ENCODE assay signal across 9 mouse cellular contexts in the genomic region with DNA sequence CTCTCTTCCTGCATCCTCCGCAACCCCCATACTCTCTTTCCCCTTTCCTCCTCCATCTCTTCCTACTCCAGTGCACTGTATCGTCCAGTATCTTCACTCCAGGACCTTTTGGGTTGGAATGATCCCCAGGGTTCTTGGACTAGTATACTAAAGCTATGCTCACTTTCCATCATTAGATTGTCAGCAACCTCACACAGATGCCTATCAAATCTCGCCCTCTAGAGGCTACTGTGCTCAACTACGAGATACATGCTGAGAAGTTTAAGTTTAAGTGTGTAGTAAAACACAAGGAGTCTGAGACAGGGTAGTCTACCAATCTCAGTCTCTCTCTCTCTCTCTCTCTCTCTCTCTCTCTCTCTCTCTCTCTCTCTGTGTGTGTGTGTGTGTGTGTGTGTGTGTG.
A peak's percentile ranks its signal among the peaks of the same experiment; 100 is the strongest.
DNase-seq lines count a peak whose midpoint lies in the region; ATAC-seq and TF ChIP-seq lines count a peak whose summit lies in the region.
"Had no signal": no experiment of that assay in that cellular context is flagged by ENCODE, and none has a peak within 500 bp of the region (broad histone marks: within the 10 kb centered on the region; RNA-seq: fewer than 3 reads in every experiment).

No protein-coding gene starts in this region.

- H3K4me2 ChIP-seq in liver, postnatal 0 days (ENCODE audit: low read depth, low read length), result no peak overlapping the region
- H3K4me2 ChIP-seq in liver, embryonic 12.5 days, result no peak overlapping the region
- no peak overlapping the region for H3K4me2 ChIP-seq in limb, embryonic 13.5 days (replicated peaks)
- H3K4me2 ChIP-seq: lung, embryonic 15.5 days had no signal

- H3K9me3 ChIP-seq in liver, postnatal 0 days (ENCODE audit: low read length), result no peaks in the 10 kb centered on the region
- no peaks in the 10 kb centered on the region for H3K9me3 ChIP-seq in liver, embryonic 12.5 days (replicated peaks)
- no peaks in the 10 kb centered on the region for H3K9me3 ChIP-seq in limb, embryonic 13.5 days
- H3K9me3 ChIP-seq: lung, embryonic 15.5 days had no signal

- peak; percentile 81 for ATAC-seq in frontal cortex, adult (ENCODE audit: low TSS enrichment)
- ATAC-seq in liver, postnatal 0 days, result no peak
- ATAC-seq in liver, embryonic 12.5 days, result no peak
- ATAC-seq in limb, embryonic 13.5 days (ENCODE audit: low FRiP score, low read depth), result 0 out of 2 replicates have a peak, but pooled peaks have one; percentile 15
- no peak for ATAC-seq in megakaryocyte-erythroid progenitor cell, adult 5-6 weeks (replicated peaks; ENCODE audit: low FRiP score, low TSS enrichment, poor library complexity, severe bottlenecking)

- H3K27me3 ChIP-seq in liver, postnatal 0 days (ENCODE audit: insufficient read depth, low read length), result no peaks in the 10 kb centered on the region
- H3K27me3 ChIP-seq in liver, embryonic 12.5 days (replicated peaks), result no peaks in the 10 kb centered on the region
- no peaks in the 10 kb centered on the region for H3K27me3 ChIP-seq in limb, embryonic 13.5 days
- H3K27me3 ChIP-seq: lung, embryonic 15.5 days had no signal

- no peak overlapping the region for H3K27ac ChIP-seq in liver, postnatal 0 days (ENCODE audit: low read depth)
- no peak overlapping the region for H3K27ac ChIP-seq in liver, embryonic 12.5 days
- H3K27ac ChIP-seq in limb, embryonic 13.5 days, result no peak overlapping the region
- H3K27ac ChIP-seq: lung, embryonic 15.5 days had no signal

- DNase-seq in frontal cortex, postnatal 36 days (ENCODE audit: low spot score in 2 of 2), result no peak
- no peak for DNase-seq in liver, postnatal 0 days
- DNase-seq in cerebellum, adult 9-10 months, result peak; percentile 39
- DNase-seq in heart, postnatal 36 days, result no peak

- H3K36me3 ChIP-seq in liver, postnatal 0 days (replicated peaks; ENCODE audit: insufficient read depth, low read length), result no peaks in the 10 kb centered on the region
- H3K36me3 ChIP-seq in liver, embryonic 12.5 days, result no peaks in the 10 kb centered on the region
- H3K36me3 ChIP-seq in limb, embryonic 13.5 days, result no peaks in the 10 kb centered on the region
- H3K36me3 ChIP-seq: lung, embryonic 15.5 days had no signal

- intact Hi-C loops in heart, postnatal 36 days (cut with DNase I), result no loop called here

- H3K4me3 ChIP-seq in liver, postnatal 0 days (ENCODE audit: low read depth, low read length), result no peak overlapping the region
- H3K4me3 ChIP-seq in liver, embryonic 12.5 days, result no peak overlapping the region
- no peak overlapping the region for H3K4me3 ChIP-seq in limb, embryonic 13.5 days
- H3K4me3 ChIP-seq: lung, embryonic 15.5 days had no signal

- TF ChIP-seq CTCF in liver, postnatal 0 days (IDR thresholded peaks at IDR 0.05; ENCODE audit: low read depth), result peak; percentile 28

- no peak for TF ChIP-seq EP300 in liver, postnatal 0 days (IDR thresholded peaks at IDR 0.05; ENCODE audit: low read depth)

- no peak overlapping the region for H3K9ac ChIP-seq in liver, postnatal 0 days (replicated peaks)
- no peak overlapping the region for H3K9ac ChIP-seq in liver, embryonic 12.5 days
- H3K9ac ChIP-seq in limb, embryonic 13.5 days, result no peak overlapping the region
- H3K9ac ChIP-seq: lung, embryonic 15.5 days had no signal

- H3K4me1 ChIP-seq in liver, postnatal 0 days (ENCODE audit: insufficient read depth), result no peaks in the 10 kb centered on the region
- H3K4me1 ChIP-seq in liver, embryonic 12.5 days, result no peaks in the 10 kb centered on the region
- no peaks in the 10 kb centered on the region for H3K4me1 ChIP-seq in limb, embryonic 13.5 days
- H3K4me1 ChIP-seq: lung, embryonic 15.5 days had no signal

- WGBS in liver, postnatal 0 days (ENCODE audit: insufficient replicate concordance), result 38% methylated on average over 4 of the region's 4 CpGs
- WGBS in liver, embryonic 12.5 days (ENCODE audit: insufficient replicate concordance), result 35% methylated on average over 4 of the region's 4 CpGs
- WGBS in limb, embryonic 13.5 days, result 45% methylated on average over 4 of the region's 4 CpGs

Comparison
In these comparisons a context has a peak if more than half of its experiments do, and no peak if none do; other contexts are left out.
1. ATAC-seq: peak in frontal cortex, adult (single experiment) and limb, embryonic 13.5 days (single experiment); none in liver, postnatal 0 days (single experiment), liver, embryonic 12.5 days (single experiment) and megakaryocyte-erythroid progenitor cell, adult 5-6 weeks (single experiment).